Mouse (Mus musculus) MEL (cell line): ENCODE measurements around the gene Msi2. TPM values are rescaled to one million over a fixed set of nuclear protein-coding genes. Genes with fewer than 3 reads are reported as not detected.

Experiments
- DNase-seq: peaks from one replicate; pipeline ENCODE4 v3.0.0; 2011; ENCODE audit warnings: low read depth, low spot score
- H3K27ac ChIP-seq: 2 replicates; pipeline ENCODE4 v1.5.1; 2012; ENCODE audit warnings: low read depth, mild to moderate bottlenecking, control low read depth, low read length, moderate library complexity; ENCODE audit not compliant: control insufficient read depth
- H3K27me3 ChIP-seq, 2 experiments: fragments of 150-350 bp in 1 of 2; sonication (generic) in 1 of 2; 2 replicates each; pipeline ENCODE4 v1.6.1; 2012; ENCODE audit warnings: low read length in 2 of 2, mild to moderate bottlenecking in 2 of 2, improper control_type of control experiment in 1 of 2, moderate library complexity in 1 of 2; ENCODE audit not compliant: insufficient read depth in 2 of 2, control insufficient read depth in 1 of 2
- H3K36me3 ChIP-seq, 2 experiments: 2 replicates each; pipeline ENCODE4 v1.6.1; 2012 to 2014; ENCODE audit warnings: low read length in 2 of 2, improper control_type of control experiment in 1 of 2, inconsistent platforms in 1 of 2, mild to moderate bottlenecking in 1 of 2; ENCODE audit not compliant: insufficient read depth in 2 of 2, control insufficient read depth in 1 of 2
- H3K4me1 ChIP-seq, 2 experiments: fragments of 150-350 bp in 1 of 2; sonication (generic) in 1 of 2; 2 replicates each; pipeline ENCODE4 v1.6.1; 2012; ENCODE audit warnings: low read length in 2 of 2, improper control_type of control experiment in 1 of 2, mild to moderate bottlenecking in 1 of 2; ENCODE audit not compliant: insufficient read depth in 2 of 2, control insufficient read depth in 1 of 2
- H3K4me3 ChIP-seq, 2 experiments: fragments of 150-350 bp in 1 of 2; sonication (generic) in 1 of 2; 2 replicates each; pipeline ENCODE4 v1.5.1; 2012; ENCODE audit warnings: low read depth in 2 of 2, low read length in 2 of 2, mild to moderate bottlenecking in 2 of 2, moderate library complexity in 2 of 2, control low read depth in 1 of 2, improper control_type of control experiment in 1 of 2; ENCODE audit not compliant: control insufficient read depth in 1 of 2, insufficient read depth in 1 of 2
- H3K79me2 ChIP-seq: 2 replicates; pipeline ENCODE4 v1.6.1; 2012; ENCODE audit warnings: mild to moderate bottlenecking, low read length, moderate library complexity; ENCODE audit not compliant: control insufficient read depth, poor library complexity, insufficient read depth
- H3K9ac ChIP-seq: 2 replicates; pipeline ENCODE4 v1.6.1; 2012; ENCODE audit warnings: low read depth, mild to moderate bottlenecking, control low read depth, low read length, moderate library complexity; ENCODE audit not compliant: control insufficient read depth, poor library complexity, severe bottlenecking
- H3K9me3 ChIP-seq: fragments of 150-350 bp; sonication (generic); replicated peaks from 2 replicates; pipeline ENCODE4 v1.6.1; 2012; ENCODE audit warnings: mild to moderate bottlenecking, low read length, improper control_type of control experiment, moderate library complexity; ENCODE audit not compliant: insufficient read depth
- CHD1 ChIP-seq: IDR thresholded peaks from 2 replicates; pipeline ENCODE4 v1.6.1; 2012; ENCODE audit warnings: low read depth, mild to moderate bottlenecking, inconsistent platforms, low read length, improper control_type of control experiment
- CTCF ChIP-seq, 3 experiments: IDR thresholded peaks in 2 of 3; conservative IDR thresholded peaks in 1 of 3; 2 replicates each; pipeline ENCODE4 v1.5.1; 2011 to 2012; ENCODE audit warnings: low read length in 3 of 3, low read depth in 2 of 3, mild to moderate bottlenecking in 2 of 3, improper control_type of control experiment in 1 of 3, inconsistent platforms in 1 of 3, mixed read lengths in 1 of 3, moderate library complexity in 1 of 3; ENCODE audit not compliant: control insufficient read depth in 1 of 3, insufficient read depth in 1 of 3, poor library complexity in 1 of 3, severe bottlenecking in 1 of 3
- ELF1 ChIP-seq: IDR thresholded peaks from 2 replicates; pipeline ENCODE4 v1.6.1; 2014; ENCODE audit warnings: low read depth, mild to moderate bottlenecking, inconsistent platforms, low read length, improper control_type of control experiment, moderate library complexity
- MAFK ChIP-seq: IDR thresholded peaks from 2 replicates; pipeline ENCODE4 v1.6.1; 2011; ENCODE audit warnings: low read depth, mild to moderate bottlenecking, low read length, improper control_type of control experiment, borderline replicate concordance
- MAX ChIP-seq: IDR thresholded peaks from 2 replicates; pipeline ENCODE4 v1.6.1; 2011; ENCODE audit warnings: low read length, improper control_type of control experiment
- MAZ ChIP-seq: IDR thresholded peaks from 2 replicates; pipeline ENCODE4 v1.6.1; 2012; ENCODE audit warnings: low read depth, mild to moderate bottlenecking, inconsistent platforms, low read length, improper control_type of control experiment
- MEF2A ChIP-seq: IDR thresholded peaks from 2 replicates; pipeline ENCODE4 v1.6.1; 2014; ENCODE audit warnings: low read depth, mild to moderate bottlenecking, inconsistent platforms, low read length, improper control_type of control experiment; ENCODE audit not compliant: poor library complexity, insufficient replicate concordance, severe bottlenecking; ENCODE audit errors: extremely low read depth
- MYC ChIP-seq: IDR thresholded peaks from 2 replicates; pipeline ENCODE4 v1.6.1; 2011; ENCODE audit warnings: low read depth, mild to moderate bottlenecking, low read length, improper control_type of control experiment, moderate library complexity
- POLR2A ChIP-seq, 2 experiments: IDR thresholded peaks; 2 replicates each; pipeline ENCODE4 v1.6.1; 2011 to 2012; ENCODE audit warnings: low read length in 2 of 2, mild to moderate bottlenecking in 2 of 2, control low read depth in 1 of 2, improper control_type of control experiment in 1 of 2, low read depth in 1 of 2, moderate library complexity in 1 of 2; ENCODE audit not compliant: control insufficient read depth in 1 of 2, insufficient read depth in 1 of 2, poor library complexity in 1 of 2
- POLR2AphosphoS5 ChIP-seq: IDR thresholded peaks from 2 replicates; pipeline ENCODE4 v1.6.1; 2012; ENCODE audit warnings: low read depth, borderline replicate concordance, mild to moderate bottlenecking, inconsistent platforms, low read length, moderate library complexity, mixed read lengths
- RAD21 ChIP-seq: IDR thresholded peaks from 2 replicates; pipeline ENCODE4 v1.6.1; 2011; ENCODE audit warnings: mild to moderate bottlenecking, low read depth, low read length, improper control_type of control experiment
- SMC3 ChIP-seq: IDR thresholded peaks from 2 replicates; pipeline ENCODE4 v1.6.1; 2011; ENCODE audit warnings: low read depth, low read length, improper control_type of control experiment
- TAL1 ChIP-seq: IDR thresholded peaks from 2 replicates; pipeline ENCODE4 v1.6.1; 2012; ENCODE audit warnings: mild to moderate bottlenecking, inconsistent platforms, low read length, moderate library complexity, mixed read lengths
- TBP ChIP-seq: IDR thresholded peaks from 2 replicates; pipeline ENCODE4 v1.8.0; 2011; ENCODE audit warnings: low read depth, low read length, improper control_type of control experiment
- TCF12 ChIP-seq: IDR thresholded peaks from 2 replicates; pipeline ENCODE4 v1.6.1; 2014; ENCODE audit warnings: low read depth, mild to moderate bottlenecking, inconsistent platforms, low read length, improper control_type of control experiment, moderate library complexity
- UBTF ChIP-seq: IDR thresholded peaks from 2 replicates; pipeline ENCODE4 v1.6.1; 2012; ENCODE audit warnings: low read depth, mild to moderate bottlenecking, inconsistent platforms, low read length, improper control_type of control experiment, moderate library complexity, borderline replicate concordance; ENCODE audit not compliant: insufficient read depth
- ZKSCAN1 ChIP-seq: IDR thresholded peaks from 2 replicates; pipeline ENCODE4 v1.6.1; 2012; ENCODE audit warnings: low read depth, mild to moderate bottlenecking, inconsistent platforms, low read length, improper control_type of control experiment, moderate library complexity
- ZMIZ1 ChIP-seq: IDR thresholded peaks from 2 replicates; pipeline ENCODE4 v1.6.1; 2012; ENCODE audit warnings: low read depth, mild to moderate bottlenecking, inconsistent platforms, low read length, improper control_type of control experiment, moderate library complexity
- ZNF384 ChIP-seq: IDR thresholded peaks from 2 replicates; pipeline ENCODE4 v1.6.1; 2012; ENCODE audit warnings: low read depth, mild to moderate bottlenecking, inconsistent platforms, low read length, improper control_type of control experiment
- polyA plus RNA-seq, 2 experiments: library from polyadenylated mRNA; stranded (reverse) in 1 of 2; unstranded in 1 of 2; fragments of >175 nt in 1 of 2; fragments of >200 nt in 1 of 2; gene quantifications; 2 replicates each; pipeline versions ENCODE4 v1.2.1 to v1.2.4; 2012; ENCODE audit warnings: low replicate concordance in 2 of 2, low read depth in 1 of 2; ENCODE audit not compliant: insufficient read length in 2 of 2, insufficient read depth in 1 of 2, missing spikeins in 1 of 2
- total RNA-seq: library from RNA; depleted of rRNA; stranded (reverse); fragments of 300-350 nt; gene quantifications from 2 replicates; pipeline ENCODE4 v1.2.3, GENCODE M21; 2012

The Msi2 gene
- total and polyA plus RNA-seq, 3 experiments: 16.2 to 29.7 TPM; not detected in 1

DNA sequence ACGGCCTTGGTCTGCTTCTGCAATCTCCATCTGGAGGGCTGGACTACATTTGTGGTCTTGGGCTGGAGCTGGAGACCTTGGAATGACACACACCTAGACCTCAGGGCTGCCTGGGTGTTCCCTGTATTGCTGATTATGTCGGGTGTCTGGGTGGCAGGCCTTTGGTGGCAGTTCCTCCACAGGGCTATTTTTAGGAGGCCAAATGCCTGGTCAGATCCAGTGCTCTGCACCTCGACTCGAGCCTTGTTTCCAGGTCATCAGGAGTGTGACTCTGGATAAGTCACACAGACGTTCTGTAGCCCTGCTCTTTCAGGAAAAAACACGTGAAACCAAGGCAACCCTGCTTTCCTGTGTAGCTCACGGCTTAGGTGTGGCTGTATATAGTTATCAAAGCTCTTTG lies 358.6 kb downstream of the Msi2 start:
- no peaks in the 10 kb centered on the region for H3K27me3 ChIP-seq
- H3K36me3 ChIP-seq: peaks cover 0 to 14% of the 10 kb centered on the region in 2 experiments; a peak in 3 of 4 replicates
- peaks cover 15 to 25% of the 10 kb centered on the region in 2 experiments for H3K4me1 ChIP-seq
- no peak overlapping the region for H3K27ac ChIP-seq
- no peak overlapping the region for H3K4me3 ChIP-seq
- H3K79me2 ChIP-seq: no peaks in the 10 kb centered on the region
- TF ChIP-seq POLR2AphosphoS5 (no peak), MEF2A (no peak), UBTF (no peak), TBP (no peak), TAL1 (no peak), MAFK (no peak), CTCF (IDR thresholded peaks at IDR 0.05 in 2 of 3, conservative IDR thresholded peaks at IDR 0.05 in 1 of 3; ENCODE audit: control insufficient read depth in 1 of 3, insufficient read depth in 1 of 3, low read depth in 2 of 3, low read length in 3 of 3, poor library complexity in 1 of 3, severe bottlenecking in 1 of 3) (no peak), MYC (no peak), ZNF384 (no peak), ELF1 (no peak), MAZ (no peak), POLR2A (IDR thresholded peaks at IDR 0.05; ENCODE audit: control insufficient read depth in 1 of 2, insufficient read depth in 1 of 2, low read depth in 1 of 2, low read length in 2 of 2, poor library complexity in 1 of 2) (no peak), ZKSCAN1 (no peak)
- H3K9me3 ChIP-seq: no peaks in the 10 kb centered on the region
- H3K9ac ChIP-seq: no peak overlapping the region
- no peak for DNase-seq

GRCm38 (mm10) chr11:88357325-88357724 lies 361.0 kb downstream of the Msi2 start:
- no peak for TF ChIP-seq MAZ
- TF ChIP-seq UBTF: no peak
- TF ChIP-seq TAL1: no peak
- TF ChIP-seq MAX: no peak
- TF ChIP-seq CTCF (IDR thresholded peaks at IDR 0.05 in 2 of 3, conservative IDR thresholded peaks at IDR 0.05 in 1 of 3; ENCODE audit: control insufficient read depth in 1 of 3, insufficient read depth in 1 of 3, low read depth in 2 of 3, low read length in 3 of 3, poor library complexity in 1 of 3, severe bottlenecking in 1 of 3): no peak
- no peak for TF ChIP-seq MEF2A
- TF ChIP-seq TCF12: no peak
- no peak for TF ChIP-seq ZNF384
- TF ChIP-seq CHD1: no peak
- no peak for TF ChIP-seq MAFK
- TF ChIP-seq ZMIZ1: no peak
- no peak for TF ChIP-seq SMC3
- no peak for TF ChIP-seq RAD21
- Histone ChIP-seq H3K4me3 (no peak overlapping the region), H3K27ac (no peak overlapping the region), H3K36me3 (peaks cover 0 to 14% of the 10 kb centered on the region in 2 experiments; a peak in 3 of 4 replicates), H3K9me3 (no peaks in the 10 kb centered on the region), H3K4me1 (peaks cover 15 to 25% of the 10 kb centered on the region in 2 experiments), H3K9ac (no peak overlapping the region), H3K79me2 (no peaks in the 10 kb centered on the region), H3K27me3 (no peaks in the 10 kb centered on the region)
- DNase-seq: no peak
